Mouse (Mus musculus) Patski (cell line): ENCODE results near the gene Gm8180. TPM values are rescaled to one million over a fixed set of nuclear protein-coding genes. Genes with fewer than 3 reads are reported as not detected.
"Not testable (repeated sequence)": the region's sequence is repeated elsewhere in the genome, so short reads cannot be mapped to it uniquely, and the experiment has no call there.

Experiments used
- ATAC-seq: fragments of 100-300 bp; one replicate; pipeline ENCODE4 v1.8.0; 2021
- CTCF ChIA-PET: fragments of 350-600 bp; sonication (Branson Sonifier 250); formaldehyde crosslinking; loops from one replicate; lab custom pipeline; 2022; ENCODE audit warnings: inconsistent platforms; lab: Charles Lee
- POLR2A ChIA-PET: fragments of 350-600 bp; sonication (Branson Sonifier 250); formaldehyde crosslinking; loops from one replicate; lab custom pipeline; 2022; ENCODE audit warnings: antibody characterized with exemption, inconsistent platforms; lab: Charles Lee
- DNase-seq: peaks from one replicate; pipeline ENCODE4 v3.0.0-alpha.2; 2011; ENCODE audit warnings: low read depth, low spot score
- H3K27me3 ChIP-seq: fragments of 371-371 bp; one replicate; pipeline ENCODE4 v1.5.1; 2021
- CTCF ChIP-seq: fragments of 100-300 bp; IDR thresholded peaks from one replicate; pipeline ENCODE4 v1.5.1; 2021
- in situ Hi-C: fragments of 300-500 bp; cut with MboI; formaldehyde crosslinking; loops from 3 replicates; pipeline ENCODE4 v1.11.1; 2018; ENCODE audit warnings: low pct_unique_long_range_greater_than_20kb, mixed read lengths
- polyA plus RNA-seq: library from polyadenylated mRNA; unstranded; gene quantifications from one replicate; pipeline ENCODE4 v1.2.3, GENCODE M21; 2021

Gm8180 gene
- not detected for polyA plus RNA-seq

- CTCF ChIA-PET, DNase-seq, POLR2A ChIA-PET, in situ Hi-C loops, ATAC-seq, H3K27me3 ChIP-seq: not testable (repeated sequence)
These were observed at the start of gene Gm8180 for GRCm38 (mm10) chr14:43784645-43785044. Gene Gm8180, minus strand, starts transcription at chr14:43784745.

GRCm38 (mm10) chr14:43830385-43830784 lies 45.8 kb upstream of the Gm8180 start:
- in situ Hi-C loops, ATAC-seq, H3K27me3 ChIP-seq, POLR2A ChIA-PET, DNase-seq, CTCF ChIA-PET: not testable (repeated sequence)

- POLR2A ChIA-PET, DNase-seq, in situ Hi-C loops, H3K27me3 ChIP-seq, CTCF ChIA-PET, ATAC-seq: not testable (repeated sequence)
These were observed 39.6 kb upstream of the Gm8180 start for GRCm38 (mm10) chr14:43824176-43824575.

GRCm38 (mm10) chr14:43821869-43822268 lies 37.3 kb upstream of the Gm8180 start:
- in situ Hi-C loops, DNase-seq, POLR2A ChIA-PET, CTCF ChIA-PET, H3K27me3 ChIP-seq, ATAC-seq: not testable (repeated sequence)

- CTCF ChIA-PET, POLR2A ChIA-PET, H3K27me3 ChIP-seq, ATAC-seq, in situ Hi-C loops: not testable (repeated sequence)
- peak; percentile 7 for DNase-seq
- peak; percentile 69 for TF ChIP-seq CTCF
These were observed 27.9 kb upstream of the Gm8180 start for GRCm38 (mm10) chr14:43812458-43812857.

GRCm38 (mm10) chr14:43808142-43808541 lies 23.6 kb upstream of the Gm8180 start:
- ATAC-seq, POLR2A ChIA-PET, H3K27me3 ChIP-seq, CTCF ChIA-PET, in situ Hi-C loops, DNase-seq: not testable (repeated sequence)

GRCm38 (mm10) chr14:43804435-43804834 lies 19.9 kb upstream of the Gm8180 start:
- H3K27me3 ChIP-seq, ATAC-seq, DNase-seq, POLR2A ChIA-PET, CTCF ChIA-PET, in situ Hi-C loops: not testable (repeated sequence)

- CTCF ChIA-PET: not testable (repeated sequence)
These were observed 12.4 kb upstream of the Gm8180 start for GRCm38 (mm10) chr14:43796905-43797470.

GRCm38 (mm10) chr14:43796069-43796904 lies 11.7 kb upstream of the Gm8180 start:
- CTCF ChIA-PET: no interaction called here
- no peak for ATAC-seq
- POLR2A ChIA-PET: no interaction called here
- H3K27me3 ChIP-seq: no peaks in the 10 kb centered on the region
- in situ Hi-C loops: no loop called here
- DNase-seq: no peak
- no peak for TF ChIP-seq CTCF

More at GRCm38 (mm10) chr14:43796905-43797470, 12.4 kb upstream of the Gm8180 start:
- DNase-seq, ATAC-seq, H3K27me3 ChIP-seq, in situ Hi-C loops, POLR2A ChIA-PET: not testable (repeated sequence)

- CTCF ChIA-PET, in situ Hi-C loops, DNase-seq, ATAC-seq, H3K27me3 ChIP-seq, POLR2A ChIA-PET: not testable (repeated sequence)
These were observed 9.3 kb upstream of the Gm8180 start for GRCm38 (mm10) chr14:43793811-43794210.

- H3K27me3 ChIP-seq, POLR2A ChIA-PET, CTCF ChIA-PET, DNase-seq, ATAC-seq, in situ Hi-C loops: not testable (repeated sequence)
These were observed 37.0 kb downstream of the Gm8180 start, which contains the start of gene Gm6526 for GRCm38 (mm10) chr14:43747566-43747965. Gene Gm6526, plus strand, starts transcription at chr14:43747866.

Other genes starting within 250 kb of the Gm8180 start
- 0.85 TPM for gene Gm5799, start 241.2 kb downstream of the Gm8180 start, polyA plus RNA-seq
- gene Gm17654, start 205.6 kb downstream of the Gm8180 start, polyA plus RNA-seq: not detected
- gene Gm10375, start 176.7 kb downstream of the Gm8180 start, polyA plus RNA-seq: not detected
- not detected for gene Gm8165, start 107.5 kb downstream of the Gm8180 start, polyA plus RNA-seq
- 9.2 TPM for gene Gm7324, start 86.9 kb downstream of the Gm8180 start, polyA plus RNA-seq
- gene Gm16506, start 57.3 kb downstream of the Gm8180 start, polyA plus RNA-seq: not detected
- gene Gm6526, start 36.9 kb downstream of the Gm8180 start, polyA plus RNA-seq: not detected
- gene Ear1, start 90.8 kb upstream of the Gm8180 start, polyA plus RNA-seq: not detected
- gene Ear10, start 138.8 kb upstream of the Gm8180 start, polyA plus RNA-seq: not detected
- gene Gm8113, start 140.6 kb upstream of the Gm8180 start, polyA plus RNA-seq: 6.6 TPM
- gene Ang5, start 172.3 kb upstream of the Gm8180 start, polyA plus RNA-seq: not detected
- not detected for gene Ang6, start 217.5 kb upstream of the Gm8180 start, polyA plus RNA-seq